Mouse (Mus musculus): ENCODE results near the gene Rcc1. TPM values are rescaled to one million over a fixed set of nuclear protein-coding genes. Genes with fewer than 3 reads are reported as not detected.
A peak's percentile ranks its signal among the peaks of the same experiment; 100 is the strongest.
"Not testable (repeated sequence)": the region's sequence is repeated elsewhere in the genome, so short reads cannot be mapped to it uniquely, and the experiment has no call there.

Gene Rcc1
- polyA plus RNA-seq, 1 experiment from 2014 or later: 26.4 TPM

DNA sequence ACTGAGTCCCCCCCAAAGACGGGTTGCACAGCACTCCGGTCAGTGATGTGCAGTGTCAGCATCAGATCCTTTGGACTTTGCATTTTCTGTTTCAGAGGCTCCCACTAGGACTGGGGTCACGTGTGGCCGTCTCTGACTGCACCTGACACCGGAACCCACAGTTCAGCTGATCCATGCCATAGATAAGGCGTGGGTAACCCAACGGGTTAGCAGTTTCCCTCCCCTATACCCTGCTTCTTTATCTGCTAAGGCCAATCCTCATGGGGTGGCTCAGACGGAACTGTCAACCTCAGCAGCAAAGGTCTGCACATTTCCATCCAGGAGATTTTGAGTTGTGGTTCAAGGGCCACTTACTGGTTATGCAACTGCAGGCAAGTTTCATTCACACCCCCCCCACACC lies 48.1 kb downstream of the Rcc1 start:
- Histone ChIP-seq H3K27me3 (ENCODE audit: control insufficient read depth, insufficient read depth, low read length) (no peaks in the 10 kb centered on the region), H3K4me1 (ENCODE audit: control insufficient read depth, insufficient read depth, low read length) (peaks cover 10% of the 10 kb centered on the region), H3K4me2 (ENCODE audit: low read length) (no peak overlapping the region), H3K4me3 (replicated peaks; ENCODE audit: low read depth, low read length) (no peak overlapping the region), H3K36me3 (ENCODE audit: control insufficient read depth, insufficient read depth, low read length) (peaks cover 6% of the 10 kb centered on the region), H3K9ac (replicated peaks; ENCODE audit: low read length) (no peak overlapping the region), H3K9me3 (ENCODE audit: control insufficient read depth, low read length) (no peaks in the 10 kb centered on the region), H3K27ac (replicated peaks; ENCODE audit: low read depth, low read length) (no peak overlapping the region)
- DNase-seq: no peak
- WGBS: 89% methylated on average over 8 of the region's 8 CpGs
- no peak for ATAC-seq (ENCODE audit: low FRiP score, low TSS enrichment)

DNA sequence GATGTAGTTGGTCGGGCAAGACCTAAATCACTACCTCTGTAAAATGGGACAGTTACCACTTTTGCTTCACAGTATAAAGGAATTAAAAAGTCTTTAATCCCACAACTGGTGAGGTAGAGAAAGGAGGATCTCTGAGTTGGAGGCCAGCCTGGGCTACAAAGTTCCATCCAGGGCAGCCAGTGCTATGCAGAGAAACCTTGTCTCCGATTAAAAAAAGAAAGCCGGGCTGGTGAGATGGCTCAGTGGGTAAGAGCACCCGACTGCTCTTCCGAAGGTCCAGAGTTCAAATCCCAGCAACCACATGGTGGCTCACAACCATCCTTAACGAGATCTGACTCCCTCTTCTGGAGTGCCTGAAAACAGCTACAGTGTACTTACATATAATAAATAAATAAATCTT lies 49.9 kb downstream of the Rcc1 start:
- H3K4me1 ChIP-seq (ENCODE audit: control insufficient read depth, insufficient read depth, low read length); DNase-seq; H3K36me3 ChIP-seq (ENCODE audit: control insufficient read depth, insufficient read depth, low read length); ATAC-seq (ENCODE audit: low FRiP score, low TSS enrichment); H3K27ac ChIP-seq (replicated peaks; ENCODE audit: low read depth, low read length); H3K27me3 ChIP-seq (ENCODE audit: control insufficient read depth, insufficient read depth, low read length); H3K9me3 ChIP-seq (ENCODE audit: control insufficient read depth, low read length): not testable (repeated sequence)
- 49% methylated on average over 6 of the region's 6 CpGs for WGBS
- Histone ChIP-seq H3K4me2 (ENCODE audit: low read length) (peak overlapping the region; percentile 61), H3K9ac (replicated peaks; ENCODE audit: low read length) (peak overlapping the region; percentile 49; the same call in 1 of the 2 replicates), H3K4me3 (replicated peaks; ENCODE audit: low read depth, low read length) (peak overlapping the region; percentile 36)

GRCm38 (mm10) chr4:132302939-132303479 lies 50.4 kb downstream of the Rcc1 start, which contains the start of gene Rab42:
TSS of gene Rab42 (minus strand) at chr4:132303385.
- H3K4me3 ChIP-seq (replicated peaks; ENCODE audit: low read depth, low read length): peak within 1 kb of the TSS; percentile 36
- no peaks in the 10 kb centered on the region for H3K9me3 ChIP-seq (ENCODE audit: control insufficient read depth, low read length)
- H3K9ac ChIP-seq (replicated peaks; ENCODE audit: low read length): peak within 1 kb of the TSS; percentile 49; the same call in 1 of the 2 replicates
- WGBS: 2% methylated on average over 31 of the region's 31 CpGs
- H3K4me2 ChIP-seq (ENCODE audit: low read length): peak within 1 kb of the TSS; percentile 61
- ATAC-seq (ENCODE audit: low FRiP score, low TSS enrichment): no peak; the same call in 1 of the 2 replicates
- H3K36me3 ChIP-seq (ENCODE audit: control insufficient read depth, insufficient read depth, low read length): no peaks in the 10 kb centered on the region
- H3K4me1 ChIP-seq (ENCODE audit: control insufficient read depth, insufficient read depth, low read length): 0 out of 2 replicates have a peak, but pooled peaks cover 3% of the 10 kb centered on the region
- peak; percentile 64 for DNase-seq
- H3K27ac ChIP-seq (replicated peaks; ENCODE audit: low read depth, low read length): no peak within 1 kb of the TSS; the same call in 1 of the 2 replicates
- no peaks in the 10 kb centered on the region for H3K27me3 ChIP-seq (ENCODE audit: control insufficient read depth, insufficient read depth, low read length)

DNA sequence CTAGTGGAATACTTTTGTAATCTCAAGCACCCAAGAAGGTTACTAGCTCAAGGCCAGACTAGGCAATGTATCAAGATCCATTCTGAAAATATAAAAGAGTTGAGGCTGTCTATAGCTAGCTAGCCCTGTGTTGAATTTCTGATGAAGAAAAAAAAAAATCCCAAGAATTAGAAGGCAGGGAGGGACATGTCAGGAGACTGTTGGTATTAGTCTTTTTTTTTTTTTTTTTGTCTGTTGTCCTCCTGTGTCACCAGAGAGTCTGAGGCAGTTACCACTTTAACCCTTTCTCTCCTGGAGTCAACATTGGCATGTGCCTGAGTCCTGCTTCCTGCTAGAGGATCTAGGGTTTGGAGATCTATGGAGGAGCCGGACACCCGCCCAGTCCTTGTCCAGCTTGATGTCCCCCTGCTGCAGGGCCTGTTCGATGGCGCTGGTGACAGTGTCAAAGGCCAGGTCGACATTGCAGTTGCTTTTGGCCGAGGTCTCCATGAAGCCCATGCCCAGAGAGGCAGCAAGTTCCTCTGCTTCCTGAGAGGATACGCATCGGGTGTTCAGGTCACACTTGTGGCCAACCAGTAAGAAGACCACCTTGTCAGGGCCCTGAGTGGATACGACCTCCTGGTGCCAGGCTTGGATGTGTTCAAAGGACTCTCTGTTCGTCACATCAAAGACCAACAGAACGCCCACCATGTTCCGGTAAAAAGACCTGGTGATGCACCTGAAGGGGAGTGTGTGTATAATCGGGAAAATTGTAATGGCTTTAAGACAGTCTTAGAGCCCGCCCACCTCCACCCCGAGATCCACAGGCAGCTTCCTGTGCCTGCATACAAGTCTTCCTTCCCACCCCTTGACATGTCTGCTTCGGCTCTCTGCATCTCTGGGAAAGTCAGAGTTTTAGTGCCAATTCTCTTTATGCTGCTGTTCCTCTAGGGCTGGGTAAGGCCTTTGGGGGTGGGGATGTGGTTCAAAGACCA lies 51.2 kb downstream of the Rcc1 start:
- peak overlapping the region; percentile 36; the same call in 1 of the 2 replicates for H3K4me3 ChIP-seq (replicated peaks; ENCODE audit: low read depth, low read length)
- no peak for ATAC-seq (ENCODE audit: low FRiP score, low TSS enrichment)
- H3K36me3 ChIP-seq (ENCODE audit: control insufficient read depth, insufficient read depth, low read length): no peaks in the 10 kb centered on the region
- DNase-seq: no peak
- 0 out of 2 replicates have a peak, but pooled peaks cover 3% of the 10 kb centered on the region for H3K4me1 ChIP-seq (ENCODE audit: control insufficient read depth, insufficient read depth, low read length)
- H3K27me3 ChIP-seq (ENCODE audit: control insufficient read depth, insufficient read depth, low read length): no peaks in the 10 kb centered on the region
- no peaks in the 10 kb centered on the region for H3K9me3 ChIP-seq (ENCODE audit: control insufficient read depth, low read length)
- 66% methylated on average over 16 of the region's 16 CpGs for WGBS
- H3K27ac ChIP-seq (replicated peaks; ENCODE audit: low read depth, low read length): no peak overlapping the region; the same call in 1 of the 2 replicates
- H3K4me2 ChIP-seq (ENCODE audit: low read length): peak overlapping the region; percentile 61
- no peak overlapping the region for H3K9ac ChIP-seq (replicated peaks; ENCODE audit: low read length)

GRCm38 (mm10) chr4:132301486-132301885 lies 51.9 kb downstream of the Rcc1 start:
- no peak for ATAC-seq (ENCODE audit: low FRiP score, low TSS enrichment)
- Histone ChIP-seq H3K27me3 (ENCODE audit: control insufficient read depth, insufficient read depth, low read length) (no peaks in the 10 kb centered on the region), H3K9me3 (ENCODE audit: control insufficient read depth, low read length) (no peaks in the 10 kb centered on the region), H3K36me3 (ENCODE audit: control insufficient read depth, insufficient read depth, low read length) (no peaks in the 10 kb centered on the region), H3K27ac (replicated peaks; ENCODE audit: low read depth, low read length) (no peak overlapping the region), H3K4me3 (replicated peaks; ENCODE audit: low read depth, low read length) (no peak overlapping the region), H3K9ac (replicated peaks; ENCODE audit: low read length) (no peak overlapping the region), H3K4me2 (ENCODE audit: low read length) (no peak overlapping the region), H3K4me1 (ENCODE audit: control insufficient read depth, insufficient read depth, low read length) (0 out of 2 replicates have a peak, but pooled peaks cover 3% of the 10 kb centered on the region)
- 92% methylated on average over 6 of the region's 6 CpGs for WGBS
- DNase-seq: no peak

GRCm38 (mm10) chr4:132299849-132300248 lies 53.6 kb downstream of the Rcc1 start:
- H3K9me3 ChIP-seq (ENCODE audit: control insufficient read depth, low read length): no peaks in the 10 kb centered on the region
- 89% methylated on average over 1 of the region's 1 CpGs for WGBS
- no peak overlapping the region for H3K4me2 ChIP-seq (ENCODE audit: low read length)
- 0 out of 2 replicates have a peak, but pooled peaks cover 3% of the 10 kb centered on the region for H3K4me1 ChIP-seq (ENCODE audit: control insufficient read depth, insufficient read depth, low read length)
- no peak overlapping the region for H3K4me3 ChIP-seq (replicated peaks; ENCODE audit: low read depth, low read length)
- H3K9ac ChIP-seq (replicated peaks; ENCODE audit: low read length): no peak overlapping the region
- no peak for DNase-seq
- no peaks in the 10 kb centered on the region for H3K27me3 ChIP-seq (ENCODE audit: control insufficient read depth, insufficient read depth, low read length)
- ATAC-seq (ENCODE audit: low FRiP score, low TSS enrichment): no peak
- H3K36me3 ChIP-seq (ENCODE audit: control insufficient read depth, insufficient read depth, low read length): no peaks in the 10 kb centered on the region
- no peak overlapping the region for H3K27ac ChIP-seq (replicated peaks; ENCODE audit: low read depth, low read length)

DNA sequence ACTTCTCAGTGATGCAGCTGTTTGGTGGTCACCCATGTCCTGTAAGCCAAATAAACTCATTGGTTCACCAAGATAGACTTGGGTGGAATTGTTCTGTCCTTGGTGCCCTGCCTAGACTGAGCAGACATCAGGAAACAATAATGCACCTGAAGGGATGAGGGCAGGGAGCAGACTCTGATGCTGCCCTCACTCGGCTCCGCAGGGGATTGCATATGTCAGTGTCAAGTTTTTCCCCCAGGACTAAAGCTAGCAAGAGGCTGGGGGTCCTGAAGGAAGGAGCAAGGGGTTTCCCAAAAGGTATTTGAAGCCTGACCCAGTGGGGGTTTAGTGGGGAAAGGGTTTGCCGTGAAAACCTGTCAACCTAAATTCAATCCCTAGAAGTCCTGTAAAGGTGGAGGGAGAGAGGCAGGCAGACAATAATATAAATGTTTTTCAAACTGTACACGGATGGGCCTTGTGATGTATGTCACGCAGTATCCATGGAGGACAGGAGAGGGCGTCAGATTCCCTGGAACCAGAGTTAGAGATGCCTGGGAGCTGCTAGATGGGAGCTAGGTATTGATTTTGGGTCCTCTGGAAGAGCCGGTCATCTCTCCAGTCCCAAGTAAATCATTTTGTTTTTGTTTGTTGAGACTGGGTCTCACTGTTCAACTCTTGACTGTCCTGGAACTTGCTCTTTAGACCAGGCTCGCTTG lies 57.6 kb downstream of the Rcc1 start:
- Histone ChIP-seq H3K4me3 (replicated peaks; ENCODE audit: low read depth, low read length) (no peak overlapping the region), H3K27ac (replicated peaks; ENCODE audit: low read depth, low read length) (no peak overlapping the region), H3K9ac (replicated peaks; ENCODE audit: low read length) (no peak overlapping the region), H3K9me3 (ENCODE audit: control insufficient read depth, low read length) (no peaks in the 10 kb centered on the region), H3K36me3 (ENCODE audit: control insufficient read depth, insufficient read depth, low read length) (peaks cover 34% of the 10 kb centered on the region), H3K4me2 (ENCODE audit: low read length) (no peak overlapping the region), H3K4me1 (ENCODE audit: control insufficient read depth, insufficient read depth, low read length) (no peaks in the 10 kb centered on the region), H3K27me3 (ENCODE audit: control insufficient read depth, insufficient read depth, low read length) (no peaks in the 10 kb centered on the region)
- ATAC-seq (ENCODE audit: low FRiP score, low TSS enrichment): no peak
- no peak for DNase-seq
- 48% methylated on average over 8 of the region's 8 CpGs for WGBS

DNA sequence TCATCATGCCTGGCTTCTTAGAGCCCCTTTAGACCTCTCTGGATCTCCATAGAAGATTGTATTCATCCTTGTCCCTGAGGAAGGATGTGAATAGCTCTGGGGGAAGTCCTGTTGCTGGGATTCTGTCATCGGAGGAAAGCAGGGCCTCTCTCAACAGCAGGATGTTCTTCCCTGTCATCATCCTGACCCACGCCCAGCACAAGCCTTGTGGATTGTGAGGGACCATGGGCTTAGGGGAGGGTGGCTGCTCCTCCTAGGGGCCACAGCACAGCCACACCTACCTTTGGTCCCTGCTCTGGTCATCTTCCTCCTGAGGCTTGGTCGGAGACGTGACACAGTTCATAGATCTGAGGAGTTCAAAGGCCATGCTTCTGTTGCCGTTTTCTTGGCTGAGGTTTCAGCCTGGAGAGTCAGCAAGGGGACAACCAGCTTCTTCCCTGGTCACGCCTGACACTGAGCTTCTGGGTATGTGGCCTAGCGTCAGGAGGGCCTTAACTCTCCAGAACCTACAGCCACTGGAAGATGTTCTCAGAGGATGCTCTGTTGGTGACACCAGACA lies 59.6 kb downstream of the Rcc1 start:
- Histone ChIP-seq H3K9me3 (ENCODE audit: control insufficient read depth, low read length) (no peaks in the 10 kb centered on the region), H3K4me3 (replicated peaks; ENCODE audit: low read depth, low read length) (no peak overlapping the region), H3K9ac (replicated peaks; ENCODE audit: low read length) (no peak overlapping the region), H3K4me2 (ENCODE audit: low read length) (no peak overlapping the region), H3K27ac (replicated peaks; ENCODE audit: low read depth, low read length) (no peak overlapping the region), H3K27me3 (ENCODE audit: control insufficient read depth, insufficient read depth, low read length) (no peaks in the 10 kb centered on the region), H3K36me3 (ENCODE audit: control insufficient read depth, insufficient read depth, low read length) (peaks cover 45% of the 10 kb centered on the region), H3K4me1 (ENCODE audit: control insufficient read depth, insufficient read depth, low read length) (no peaks in the 10 kb centered on the region)
- ATAC-seq (ENCODE audit: low FRiP score, low TSS enrichment) (no peak), DNase-seq (no peak)
- WGBS: 83% methylated on average over 7 of the region's 7 CpGs

Measured in midbrain, embryonic 14.5 days (tissue).